Mouse (Mus musculus): Measurements from ENCODE around the gene Tnnt2. TPM values are rescaled to one million over a fixed set of nuclear protein-coding genes. Genes with fewer than 3 reads are reported as not detected.
A peak's percentile ranks its signal among the peaks of the same experiment; 100 is the strongest.

The Tnnt2 gene
- polyA plus RNA-seq (2017; shearing (Covaris generic)) = under 1 TPM in 1 of 3 experiments, not detected in 2; 0.24 TPM

DNA sequence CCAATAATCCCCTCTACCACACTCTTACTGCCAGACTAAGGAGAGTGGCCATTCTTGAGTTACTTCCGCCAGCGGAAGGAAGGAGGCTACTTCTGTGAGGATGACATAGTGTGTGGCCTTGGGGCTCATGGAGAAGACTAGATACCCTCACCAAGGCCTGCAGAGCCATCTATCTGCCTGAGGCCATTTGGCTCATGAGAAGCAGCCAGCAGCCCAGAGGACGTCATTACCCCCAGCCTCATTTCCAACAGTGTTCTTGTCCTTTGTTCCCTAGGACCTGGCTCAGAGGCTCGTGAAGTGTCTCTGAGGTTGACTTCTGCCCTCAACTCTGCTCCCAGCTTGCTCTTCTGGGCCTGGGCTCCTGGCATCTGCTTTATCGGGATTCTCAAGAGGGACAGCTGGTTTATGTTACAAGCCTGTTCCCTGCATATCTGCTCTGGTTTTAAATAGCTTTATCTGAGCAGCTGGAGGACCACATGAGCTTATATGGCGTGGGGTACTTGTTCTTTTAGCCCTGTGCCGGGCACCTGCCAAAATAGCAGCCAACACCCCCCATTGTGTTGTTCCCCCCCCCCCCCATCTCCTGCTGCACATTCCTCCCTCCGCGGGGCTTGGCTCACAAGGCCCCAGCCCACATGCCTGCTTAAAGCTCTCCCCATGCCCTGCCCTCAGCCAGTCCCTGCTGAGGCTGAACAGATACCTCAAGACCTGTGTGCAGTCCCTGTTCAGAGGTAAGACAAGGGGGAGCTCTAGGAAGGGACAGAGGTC, at the start of gene Tnnt2:
Gene Tnnt2 (plus strand): TSS at position 639 of the 768 bp plus-strand sequence.
- no peak for ATAC-seq

GRCm38 (mm10) chr1:135787799-135788198, 48.4 kb upstream of the Tnnt2 start:
- peak; percentile 74 for ATAC-seq

DNA sequence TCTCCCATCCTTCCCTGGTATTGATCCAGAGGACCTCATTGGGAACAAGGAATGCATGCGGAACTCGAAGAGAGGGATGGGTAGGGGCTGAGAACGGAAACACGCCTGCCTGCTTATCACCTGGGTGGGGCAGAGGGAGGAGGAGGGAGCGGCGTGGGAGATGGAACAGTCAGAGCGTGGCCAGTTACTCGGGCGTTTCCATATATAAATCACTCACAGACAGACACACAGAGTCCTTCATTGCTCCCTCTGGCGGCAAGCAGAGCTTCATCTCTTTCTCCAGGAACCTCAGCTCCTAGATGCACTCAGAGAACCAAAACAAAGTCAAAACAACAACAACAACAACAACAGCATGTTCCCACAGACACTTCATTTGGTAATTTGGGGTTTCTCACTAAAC, 47.4 kb upstream of the Tnnt2 start:
- no peak for ATAC-seq

DNA sequence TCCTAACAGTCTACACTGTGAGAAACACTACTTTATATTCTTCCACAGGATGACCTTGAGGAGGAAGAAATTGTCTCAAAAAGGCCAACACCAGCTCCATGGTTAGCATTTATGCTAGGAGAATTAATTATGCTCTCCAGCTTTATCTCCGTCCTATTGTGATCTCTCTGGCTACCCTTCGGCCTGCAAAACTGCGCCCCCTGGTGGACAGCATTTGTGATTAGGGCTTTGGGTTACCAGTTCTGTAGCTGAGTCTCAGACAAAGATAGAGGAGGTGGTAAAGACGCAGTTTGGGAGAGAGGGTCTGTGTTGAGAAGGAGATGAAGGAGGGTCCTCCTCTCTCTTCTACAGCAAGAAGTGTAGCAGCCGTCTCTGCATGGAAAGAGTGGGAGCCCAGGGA, 46.3 kb upstream of the Tnnt2 start:
- peak; percentile 45 for ATAC-seq

DNA sequence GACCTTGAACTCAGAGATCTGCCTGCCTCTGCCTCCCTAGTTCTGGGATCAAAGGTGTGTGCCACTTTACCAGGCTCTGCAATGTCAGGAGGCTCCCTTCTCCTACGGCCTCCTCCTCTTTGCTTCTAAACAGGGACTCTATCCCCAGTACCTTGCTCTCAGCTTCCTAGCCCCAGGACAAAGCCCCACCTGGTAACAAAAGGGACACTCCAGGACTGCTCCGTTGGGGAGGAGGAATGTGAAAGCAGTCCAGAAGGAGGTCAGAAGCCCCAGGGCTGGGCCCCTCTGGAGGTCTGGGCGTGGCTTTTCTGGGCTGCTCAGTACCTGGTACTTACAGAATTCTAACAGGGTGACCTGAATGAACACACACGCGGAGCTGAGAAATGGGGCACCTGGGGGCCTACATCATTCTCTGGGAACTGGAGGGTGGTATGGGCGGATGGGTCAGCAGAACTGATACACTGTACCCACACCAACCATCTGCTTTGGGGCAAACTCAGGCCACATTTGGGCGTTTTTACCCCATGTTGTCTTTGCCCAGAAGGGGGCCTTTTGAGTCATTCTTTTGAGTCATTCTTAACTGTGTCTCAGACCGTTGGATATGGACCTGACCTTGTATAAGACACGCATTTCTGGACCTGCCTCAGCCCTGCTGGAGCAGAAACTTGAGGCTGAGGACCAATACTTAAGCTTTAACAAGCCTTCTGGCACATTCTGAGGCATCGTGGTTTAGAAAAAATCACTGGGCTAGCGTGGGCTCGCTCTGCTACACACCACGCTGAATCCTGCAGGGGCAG, 43.8 kb upstream of the Tnnt2 start:
- no peak for ATAC-seq

GRCm38 (mm10) chr1:135793370-135794215, 42.6 kb upstream of the Tnnt2 start:
- ATAC-seq = peak; percentile 78

- ATAC-seq = no peak
Measured at GRCm38 (mm10) chr1:135794216-135795134, 41.7 kb upstream of the Tnnt2 start.

DNA sequence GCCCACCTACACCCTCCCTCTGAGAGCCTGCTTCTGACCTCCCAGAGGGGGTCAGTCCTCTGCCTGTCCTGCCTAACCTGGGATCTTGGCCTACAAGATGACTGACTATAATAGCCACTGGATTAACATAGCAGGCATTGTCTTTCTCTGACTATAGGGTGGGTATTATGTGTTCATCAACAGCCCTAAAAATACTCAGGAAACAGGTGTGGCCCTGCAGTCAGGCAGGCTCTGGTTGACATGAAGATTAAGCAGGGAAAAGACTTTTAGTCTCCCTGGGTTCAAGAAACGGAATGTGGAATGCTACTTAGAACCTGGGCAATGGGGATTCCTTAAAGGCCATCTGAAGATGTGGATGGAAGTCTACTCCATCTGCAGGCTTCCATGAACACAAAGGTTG, 37.7 kb upstream of the Tnnt2 start:
- ATAC-seq = no peak

DNA sequence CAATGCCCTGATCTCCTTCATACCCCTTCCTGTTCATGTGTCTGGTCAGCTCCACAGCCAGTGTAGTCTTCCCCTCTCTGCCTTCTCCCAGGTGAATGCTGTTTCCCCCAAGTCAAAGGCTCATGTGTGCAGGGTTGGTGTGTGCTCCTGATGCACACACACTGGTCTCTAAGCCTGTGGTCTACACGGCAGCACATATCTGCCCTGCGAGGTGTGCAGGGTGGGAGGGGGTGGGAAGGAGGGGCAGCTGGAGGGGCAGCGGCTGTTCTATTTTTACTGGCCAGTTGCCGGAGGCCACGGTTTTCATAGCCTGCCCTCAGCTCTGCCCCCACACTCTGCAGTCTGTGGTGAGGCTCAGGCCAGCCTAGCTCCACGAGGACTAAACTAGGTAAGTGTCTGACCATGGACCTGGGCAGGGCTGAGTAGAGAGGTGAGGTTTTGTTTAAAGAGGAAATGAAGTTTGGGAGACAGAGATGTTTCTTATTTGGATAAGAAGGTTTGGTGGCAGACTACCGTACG, 37.0 kb upstream of the Tnnt2 start:
- ATAC-seq = no peak

GRCm38 (mm10) chr1:135800192-135800950, 35.8 kb upstream of the Tnnt2 start:
- ATAC-seq = no peak

GRCm38 (mm10) chr1:135807546-135807945, 28.6 kb upstream of the Tnnt2 start:
- peak; percentile 85 for ATAC-seq

DNA sequence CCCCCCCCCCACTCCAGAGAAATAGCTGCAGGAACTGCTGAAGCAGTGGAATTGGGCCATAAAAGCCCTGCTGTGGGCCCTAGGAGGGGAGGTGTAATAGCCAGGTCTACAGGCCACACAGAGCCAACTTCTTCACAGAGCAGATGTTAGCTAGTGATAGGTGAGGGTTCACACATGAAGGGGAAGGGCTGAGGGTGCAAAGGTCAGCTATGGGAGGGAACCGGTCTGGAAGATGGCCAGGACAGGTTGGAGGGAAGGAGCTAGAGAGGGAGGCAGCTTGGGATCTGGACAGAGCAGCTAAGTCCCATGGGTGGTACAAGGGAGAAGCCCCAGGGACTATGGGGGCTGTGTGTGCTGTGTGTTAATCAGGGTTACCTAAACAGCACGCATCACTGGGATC, 26.0 kb upstream of the Tnnt2 start:
- ATAC-seq = no peak

DNA sequence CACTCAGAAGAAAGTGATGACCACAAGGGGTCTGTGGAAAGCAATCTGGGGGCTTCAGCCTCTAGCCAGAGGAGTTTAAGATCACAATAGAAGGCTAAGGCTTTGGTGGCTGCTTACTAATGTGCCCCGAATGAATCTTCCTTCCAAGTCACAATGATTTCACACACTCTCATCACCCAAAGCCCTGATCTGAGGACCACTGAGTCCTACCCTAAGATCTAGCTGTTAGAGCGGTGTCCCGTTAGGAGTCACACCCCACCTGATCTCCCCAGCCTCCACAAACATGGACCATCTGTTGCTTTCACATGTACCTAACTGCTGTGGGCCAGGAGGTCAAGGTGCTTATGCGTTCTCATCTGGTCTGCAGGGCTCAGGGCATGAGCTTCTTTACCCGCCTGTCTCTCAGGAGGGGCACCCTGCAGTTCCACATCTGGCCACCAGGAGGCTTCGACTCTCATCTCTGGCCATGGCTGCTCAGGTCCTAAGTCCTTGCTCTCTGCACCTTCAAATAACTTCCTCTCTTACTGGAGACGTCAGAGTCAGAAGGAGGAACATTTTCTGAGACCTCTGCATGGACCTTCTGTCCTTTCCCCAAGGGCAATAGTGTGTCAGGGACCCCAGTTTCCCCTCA, 25.0 kb upstream of the Tnnt2 start:
- ATAC-seq = peak; percentile 60

- no peak for ATAC-seq
Measured at GRCm38 (mm10) chr1:135812205-135812604, 23.9 kb upstream of the Tnnt2 start.

DNA sequence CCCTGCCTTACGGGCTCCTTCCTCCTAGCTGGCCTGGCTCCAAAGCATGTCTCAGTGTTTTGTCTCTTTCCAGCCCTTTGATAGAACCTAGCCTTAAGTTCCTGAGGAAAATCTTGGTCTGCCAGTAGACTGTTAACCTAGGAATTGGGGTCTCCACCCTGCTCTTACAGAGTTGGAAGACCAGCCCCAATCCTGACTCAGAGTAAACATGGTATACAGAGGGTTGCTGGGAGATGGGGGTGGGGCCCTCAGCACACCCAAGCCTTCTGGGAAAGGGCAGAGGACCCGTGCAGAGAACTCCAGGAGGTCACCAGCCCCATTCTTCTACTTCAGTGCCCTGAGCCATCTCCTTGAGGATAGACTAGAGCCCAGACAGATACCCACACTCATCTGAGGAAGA, 23.5 kb upstream of the Tnnt2 start:
- no peak for ATAC-seq

DNA sequence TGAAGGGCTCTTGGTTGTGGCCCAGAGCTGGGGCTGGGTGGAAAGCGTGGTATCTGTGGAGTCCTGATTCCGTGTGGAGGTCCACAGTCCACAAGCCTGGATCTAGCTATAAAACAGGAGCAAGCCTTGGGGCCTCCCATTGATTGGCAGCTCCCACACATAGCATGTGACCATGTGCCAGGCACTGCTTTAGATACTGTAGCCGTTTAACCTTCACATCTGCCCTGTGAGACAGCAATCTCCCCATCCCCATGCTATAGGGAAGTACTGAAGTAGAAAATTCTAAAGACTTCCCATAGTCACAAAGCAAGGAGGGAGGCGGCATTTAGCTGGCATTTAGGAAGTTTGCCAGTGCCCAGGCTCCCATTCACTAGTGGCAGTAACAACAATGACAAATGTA, 23.1 kb upstream of the Tnnt2 start:
- no peak for ATAC-seq

DNA sequence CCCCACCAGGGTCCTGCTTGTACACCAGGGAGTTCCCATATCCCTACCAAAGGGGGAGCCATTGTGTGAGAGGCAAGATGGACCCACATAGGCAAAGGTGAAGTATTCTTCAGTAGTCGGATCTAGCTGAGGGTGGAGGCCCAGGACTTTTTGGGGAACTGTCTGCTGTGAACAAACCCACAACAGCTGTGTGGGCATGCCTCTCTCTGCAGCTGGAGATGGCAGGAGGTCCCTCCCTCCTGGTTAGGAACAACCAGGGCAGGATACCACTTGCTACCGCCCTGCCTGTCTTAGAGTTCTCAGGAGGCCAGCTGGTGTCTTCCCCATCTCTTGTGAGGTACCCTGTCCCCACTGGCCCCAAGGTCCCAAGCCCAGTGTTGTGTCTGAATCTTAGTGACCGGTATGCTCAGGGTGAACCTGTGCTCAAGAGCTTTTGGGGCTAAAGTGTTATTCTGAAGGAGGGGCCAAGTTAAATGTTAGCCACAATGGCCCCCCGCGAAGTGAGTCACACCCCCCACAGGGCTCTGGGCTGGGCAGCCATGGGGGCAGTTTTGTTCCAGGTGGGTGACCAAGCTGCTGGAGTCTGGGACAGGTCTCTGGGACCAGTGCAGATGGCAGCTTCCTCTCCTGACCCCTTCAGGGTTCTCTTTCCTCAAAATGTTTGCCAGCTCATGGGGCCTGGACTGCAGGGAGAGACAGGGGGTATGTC, 22.3 kb upstream of the Tnnt2 start:
- ATAC-seq = no peak

DNA sequence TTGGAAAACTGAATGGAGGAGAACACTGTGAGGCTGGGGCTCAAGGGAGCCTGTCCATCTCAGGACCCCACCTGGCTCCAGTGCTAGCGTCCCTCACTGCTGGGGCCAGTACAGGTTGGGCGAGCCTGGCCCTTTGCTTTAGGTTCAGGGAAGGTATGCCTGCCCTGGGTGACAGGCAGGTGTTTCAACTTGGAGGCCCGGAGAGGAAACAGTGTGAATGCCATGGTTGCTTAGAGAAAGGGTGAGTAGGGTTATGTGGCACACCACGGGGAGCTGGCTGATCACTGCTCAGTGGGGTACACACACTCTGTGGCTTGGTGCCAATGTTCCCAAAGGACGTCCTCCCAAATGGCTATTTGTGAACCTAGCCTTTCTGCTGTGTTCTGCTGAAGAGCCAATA, 21.6 kb upstream of the Tnnt2 start:
- ATAC-seq = no peak

- ATAC-seq = peak; percentile 84
Measured at GRCm38 (mm10) chr1:135817595-135817994, 18.6 kb upstream of the Tnnt2 start.
